Comparison of ENCODE assay signal across 9 mouse cellular contexts in genomic region chr13:30253636-30254264, GRCm38 (mm10).
A peak's percentile ranks its signal among the peaks of the same experiment; 100 is the strongest.
DNase-seq lines count a peak whose midpoint lies in the region; ATAC-seq lines count a peak whose summit lies in the region.
"Had no signal": no experiment of that assay in that cellular context is flagged by ENCODE, and none has a peak within 500 bp of the region (broad histone marks: within the 10 kb centered on the region; RNA-seq: fewer than 3 reads in every experiment).

No protein-coding gene starts in this region.

- WGBS in embryonic facial prominence, embryonic 15.5 days = 41% methylated on average over 5 of the region's 5 CpGs
- WGBS in midbrain, embryonic 13.5 days = 14% methylated on average over 5 of the region's 5 CpGs

- DNase-seq in heart, postnatal 4 days = peak; percentile 52
- DNase-seq in urinary bladder, postnatal 14 days (ENCODE audit: low spot score) = no peak
- no peak for DNase-seq in ovary, postnatal 36 days (ENCODE audit: low spot score)

- peak overlapping the region; percentile 28 for H3K4me3 ChIP-seq in megakaryocyte, embryonic 14.5 days (replicated peaks)
- no peak overlapping the region for H3K4me3 ChIP-seq in embryonic facial prominence, embryonic 15.5 days (replicated peaks)
- H3K4me3 ChIP-seq in midbrain, embryonic 13.5 days (replicated peaks) = no peak overlapping the region

- H3K9me3 ChIP-seq in megakaryocyte, embryonic 14.5 days = no peaks in the 10 kb centered on the region
- no peaks in the 10 kb centered on the region for H3K9me3 ChIP-seq in embryonic facial prominence, embryonic 15.5 days (replicated peaks)
- no peaks in the 10 kb centered on the region for H3K9me3 ChIP-seq in midbrain, embryonic 13.5 days

- H3K36me3 ChIP-seq in megakaryocyte, embryonic 14.5 days (replicated peaks; ENCODE audit: low read length) = no peaks in the 10 kb centered on the region
- no peaks in the 10 kb centered on the region for H3K36me3 ChIP-seq in embryonic facial prominence, embryonic 15.5 days
- no peaks in the 10 kb centered on the region for H3K36me3 ChIP-seq in midbrain, embryonic 13.5 days

- no peak overlapping the region for H3K4me2 ChIP-seq in embryonic facial prominence, embryonic 15.5 days (replicated peaks)
- H3K4me2 ChIP-seq in midbrain, embryonic 13.5 days (replicated peaks) = no peak overlapping the region

- H3K27me3 ChIP-seq in megakaryocyte, embryonic 14.5 days (replicated peaks) = no peaks in the 10 kb centered on the region
- H3K27me3 ChIP-seq in embryonic facial prominence, embryonic 15.5 days = no peaks in the 10 kb centered on the region
- H3K27me3 ChIP-seq in midbrain, embryonic 13.5 days = no peaks in the 10 kb centered on the region
- H3K27me3 ChIP-seq: Patski had no signal

- ATAC-seq in megakaryocyte, adult 5-6 weeks (ENCODE audit: poor library complexity, severe bottlenecking) = no peak
- ATAC-seq in embryonic facial prominence, embryonic 15.5 days (ENCODE audit: insufficient number of reproducible peaks, low FRiP score, low TSS enrichment, low read depth) = no peak
- ATAC-seq in midbrain, embryonic 13.5 days = peak; percentile 44; the same call in 1 of the 2 replicates
- no peak for ATAC-seq in monocyte, adult 5-6 weeks (replicated peaks; ENCODE audit: insufficient number of reproducible peaks, low FRiP score, low TSS enrichment, poor library complexity, severe bottlenecking)
- ATAC-seq: Patski had no signal

- H3K4me1 ChIP-seq in megakaryocyte, embryonic 14.5 days = peaks cover 15% of the 10 kb centered on the region
- 0 out of 2 replicates have a peak, but pooled peaks cover 3% of the 10 kb centered on the region for H3K4me1 ChIP-seq in embryonic facial prominence, embryonic 15.5 days
- H3K4me1 ChIP-seq in midbrain, embryonic 13.5 days (replicated peaks) = peaks cover 10% of the 10 kb centered on the region

- peak overlapping the region; percentile 13; the same call in 1 of the 2 replicates for H3K27ac ChIP-seq in embryonic facial prominence, embryonic 15.5 days (replicated peaks)
- H3K27ac ChIP-seq in midbrain, embryonic 13.5 days = 0 out of 2 replicates have a peak overlapping the region, but pooled peaks have one; percentile 4

- H3K9ac ChIP-seq in embryonic facial prominence, embryonic 15.5 days = no peak overlapping the region
- no peak overlapping the region for H3K9ac ChIP-seq in midbrain, embryonic 13.5 days (replicated peaks)
